Mouse (Mus musculus) bone marrow, adult 2 months (tissue): ENCODE results near the gene Cdk20.

ENCODE experiments used
- CTCF ChIP-seq: fragments of 200-500 bp; IDR thresholded peaks from 2 replicates; pipeline ENCODE4 v1.5.1; 2011; ENCODE audit warnings: low read length, control low read depth; ENCODE audit not compliant: control insufficient read depth, insufficient read depth
- POLR2A ChIP-seq: fragments of 200-500 bp; IDR thresholded peaks from 2 replicates; pipeline ENCODE4 v1.6.1; 2011; ENCODE audit warnings: low read depth, mild to moderate bottlenecking, control low read depth, low read length, borderline replicate concordance; ENCODE audit not compliant: control insufficient read depth

GRCm38 (mm10) chr13:64421952-64422606 lies 10.0 kb upstream of the Cdk20 start:
- TF ChIP-seq POLR2A, result no peak
- TF ChIP-seq CTCF, result no peak
